ENCODE assay signal across 8 mouse cellular contexts in genomic region chr6:52204050-52204752, GRCm38 (mm10). TPM values are rescaled to one million over a fixed set of nuclear protein-coding genes. Genes with fewer than 3 reads are reported as not detected.
DNase-seq lines count a peak whose midpoint lies in the region; ATAC-seq and TF ChIP-seq lines count a peak whose summit lies in the region.

Hoxa5 (minus strand) TSS chr6:52204587.

- WGBS in forebrain, embryonic 10.5 days: 1% methylated on average over 65 of the region's 65 CpGs
- under 1% methylated on average over 65 of the region's 65 CpGs for WGBS in heart, postnatal 0 days

- H3K27ac ChIP-seq in forebrain, embryonic 10.5 days: no peak within 1 kb of the TSS
- no peak within 1 kb of the TSS for H3K27ac ChIP-seq in heart, postnatal 0 days (ENCODE audit: low read depth)

- TF ChIP-seq CTCF in heart, postnatal 0 days (IDR thresholded peaks at IDR 0.05; ENCODE audit: low read depth): peak; percentile 64

- H3K4me1 ChIP-seq in forebrain, embryonic 10.5 days: peaks cover 24% of the 10 kb centered on the region
- no peaks in the 10 kb centered on the region for H3K4me1 ChIP-seq in heart, postnatal 0 days (ENCODE audit: control insufficient read depth, insufficient read depth)

- peak within 1 kb of the TSS; percentile 31 for H3K4me3 ChIP-seq in forebrain, embryonic 10.5 days
- H3K4me3 ChIP-seq in heart, postnatal 0 days (ENCODE audit: low read depth, low read length): peak within 1 kb of the TSS; percentile 48

- no peaks in the 10 kb centered on the region for H3K9me3 ChIP-seq in forebrain, embryonic 10.5 days
- H3K9me3 ChIP-seq in heart, postnatal 0 days (replicated peaks; ENCODE audit: control insufficient read depth, low read length): no peaks in the 10 kb centered on the region

- intact Hi-C loops in left cerebral cortex, postnatal 4 days (cut with DNase I): loop anchor here (5.0 kb wide), 1 partner anchor 202 kb away; no protein-coding TSS in a partner anchor
- intact Hi-C loops in left cerebral cortex, postnatal 25 days (cut with DNase I): loop anchor here (5.0 kb wide), 1 partner anchor 42 kb away; the partner anchor contains the start of gene Hoxa2

- TF ChIP-seq EP300 in heart, postnatal 0 days (IDR thresholded peaks at IDR 0.05; ENCODE audit: low read depth): no peak

- no peak; the same call in 1 of the 2 replicates for ATAC-seq in heart, postnatal 0 days (ENCODE audit: insufficient read depth, low read depth)
- no peak for ATAC-seq in cerebellum, adult (ENCODE audit: insufficient number of reproducible peaks, low FRiP score, low TSS enrichment)
- no peak for ATAC-seq in erythroid progenitor cell, adult 5-6 weeks (replicated peaks; ENCODE audit: low FRiP score, poor library complexity, severe bottlenecking)

- no peak within 1 kb of the TSS; the same call in 1 of the 2 replicates for H3K9ac ChIP-seq in heart, postnatal 0 days (replicated peaks; ENCODE audit: low read depth, low read length)

- DNase-seq in left cerebral cortex, postnatal 4 days: peak; percentile 58
- no peak for DNase-seq in left cerebral cortex, postnatal 25 days (ENCODE audit: low spot score in 2 of 2)
- peak; percentile 58 for DNase-seq in forebrain, embryonic 10.5 days (ENCODE audit: extremely low spot score, low spot score)
- no peak for DNase-seq in heart, postnatal 0 days (ENCODE audit: low spot score)
- peak; percentile 94 to 95 for DNase-seq in kidney, postnatal 36 days
- peak; percentile 97 for DNase-seq in mesoderm, embryonic 11.5 days (ENCODE audit: low read depth, low spot score)

- peak within 1 kb of the TSS; percentile 56 for H3K4me2 ChIP-seq in heart, postnatal 0 days (ENCODE audit: low read depth, low read length)

- no peaks in the 10 kb centered on the region for H3K36me3 ChIP-seq in forebrain, embryonic 10.5 days (replicated peaks)
- no peaks in the 10 kb centered on the region for H3K36me3 ChIP-seq in heart, postnatal 0 days (replicated peaks; ENCODE audit: control insufficient read depth, insufficient read depth, low read length)

- H3K27me3 ChIP-seq in forebrain, embryonic 10.5 days (ENCODE audit: poor library complexity, severe bottlenecking): peaks cover 100% of the 10 kb centered on the region
- H3K27me3 ChIP-seq in heart, postnatal 0 days (ENCODE audit: control insufficient read depth, insufficient read depth, low read length): peaks cover 99% of the 10 kb centered on the region

RNA-seq across cellular contexts. Expression of gene Hoxa5, which starts in this region (rescaled TPM):
- total RNA-seq in left cerebral cortex, postnatal 4 days (2021): not detected
- not detected for total RNA-seq in left cerebral cortex, postnatal 25 days (2021)
- not detected in 2 replicates for polyA plus RNA-seq in forebrain, embryonic 10.5 days (2016; fragmentation: Nextera tagmentation; extraction: Ambion mirVana)
- total RNA-seq in heart, postnatal 0 days (2014; rRNA removed; ENCODE audit: low replicate concordance): 3.5 TPM in 1 of 2 replicates, not detected in the other
- polyA plus RNA-seq in heart, postnatal 0 days (2015; fragmentation: Nextera tagmentation; extraction: Ambion mirVana): 0.36 and 0.65 TPM in 2 replicates
- total RNA-seq in erythroid progenitor cell, adult 5-6 weeks (2015; ENCODE audit: low replicate concordance): not detected in 2 replicates
- not detected in 2 replicates for total RNA-seq in erythroid progenitor cell, adult 5-6 weeks (2017; ENCODE audit: low replicate concordance)

Comparison
In these comparisons a context has a peak if more than half of its experiments do, and no peak if none do; other contexts are left out.
1. Peak in DNase-seq in left cerebral cortex, postnatal 4 days; RNA of the gene not detected or under 1 TPM.
2. Peak in DNase-seq and H3K4me3 ChIP-seq in forebrain, embryonic 10.5 days; RNA of the gene not detected or under 1 TPM.
3. DNase-seq: peak in kidney, postnatal 36 days (2 of 2) and mesoderm, embryonic 11.5 days (single experiment); none in left cerebral cortex, postnatal 25 days (0 of 2) and heart, postnatal 0 days (single experiment).